Mouse (Mus musculus): ENCODE results near the gene E4f1.

The E4f1 gene

DNA sequence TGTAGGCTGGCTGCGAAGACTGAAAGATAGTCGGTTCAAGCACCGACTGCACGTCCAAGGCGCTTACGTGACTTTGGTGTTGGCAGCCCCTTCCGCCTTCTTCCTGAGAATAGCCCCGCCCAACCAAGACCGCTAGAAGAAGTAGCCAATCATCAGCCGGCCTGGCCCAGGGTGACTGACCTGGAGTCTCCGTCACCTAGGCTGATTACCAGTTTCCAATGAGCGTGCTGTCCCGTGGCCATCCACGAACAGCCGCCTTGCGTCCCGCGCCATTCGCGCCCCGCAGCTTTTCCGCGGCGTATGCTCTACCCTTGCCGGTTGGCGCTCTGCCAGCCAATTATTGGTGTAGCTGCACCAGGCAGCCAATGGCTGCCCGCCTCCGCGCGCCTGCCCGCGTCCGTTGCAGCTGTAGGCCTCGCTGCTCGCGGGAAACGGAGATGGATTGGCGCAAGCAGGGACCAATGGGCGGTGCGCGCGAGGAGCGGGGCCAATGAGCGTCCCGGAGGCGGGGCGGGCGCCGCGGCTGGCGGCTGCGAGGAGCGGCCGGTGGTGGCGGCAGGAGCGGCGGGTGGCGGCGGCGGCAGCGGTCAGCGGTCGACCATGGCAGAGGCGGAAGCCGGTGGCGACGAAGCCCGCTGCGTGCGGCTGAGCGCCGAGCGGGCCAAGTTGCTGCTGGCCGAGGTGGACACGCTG lies at the start of gene E4f1, which contains the start of gene Pgp:
TSS of gene E4f1 (minus strand) at position 404 of the 693 bp plus-strand sequence.
TSS of gene Pgp (plus strand) at position 483 of the 693 bp plus-strand sequence.
- peak; percentile 100 for DNase-seq (ENCODE audit: extremely low read depth, insufficient read length, low spot score)

DNA sequence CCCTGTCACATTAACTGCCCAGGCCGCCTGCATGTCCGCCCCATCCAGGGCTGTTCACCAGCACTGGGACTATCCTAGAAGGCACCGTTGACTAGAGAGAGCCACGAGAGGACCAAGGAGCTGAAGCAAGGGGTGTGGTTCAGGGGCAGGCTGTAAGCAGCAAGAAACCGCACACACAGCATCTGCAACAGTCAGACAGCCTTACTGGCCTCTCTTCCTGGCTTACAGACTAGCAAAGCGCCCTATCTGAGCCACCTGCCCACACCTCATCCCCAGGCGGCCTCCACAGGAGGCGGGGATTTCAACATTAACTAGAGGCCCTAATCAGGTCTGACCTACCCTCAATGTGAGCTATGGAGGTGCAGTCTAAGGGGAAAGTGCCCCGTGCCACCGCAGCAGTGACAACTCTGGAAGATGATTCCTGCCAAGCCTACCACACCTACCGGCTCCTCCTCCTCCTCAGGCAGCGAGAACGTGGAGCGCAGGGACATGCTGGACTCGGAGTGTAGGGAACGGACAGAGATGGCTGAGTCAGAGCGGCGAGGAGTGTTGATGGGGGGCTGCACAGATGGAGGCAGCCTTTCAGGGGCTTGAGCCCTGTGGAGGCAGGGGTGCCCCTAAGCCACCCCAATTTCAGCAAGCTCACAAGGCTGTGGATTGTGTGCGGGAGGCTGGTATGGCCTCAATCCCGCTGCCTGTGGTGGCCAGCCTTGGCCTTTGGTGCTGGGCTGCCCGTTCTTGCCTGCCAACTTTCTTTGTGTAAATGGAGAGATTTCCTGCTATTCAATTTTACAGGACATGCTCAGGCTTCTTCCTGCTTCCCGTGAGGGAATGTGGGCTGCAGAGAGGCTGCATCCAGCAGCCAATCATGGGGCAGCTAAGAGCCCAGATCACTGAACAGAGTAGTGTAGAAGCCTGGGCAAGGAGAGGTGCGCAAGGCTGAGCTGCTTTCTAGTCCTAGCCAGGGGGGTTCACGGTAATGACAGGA lies 44.5 kb upstream of the E4f1 start:
- DNase-seq (ENCODE audit: extremely low read depth, insufficient read length, low spot score) = no peak

DNA sequence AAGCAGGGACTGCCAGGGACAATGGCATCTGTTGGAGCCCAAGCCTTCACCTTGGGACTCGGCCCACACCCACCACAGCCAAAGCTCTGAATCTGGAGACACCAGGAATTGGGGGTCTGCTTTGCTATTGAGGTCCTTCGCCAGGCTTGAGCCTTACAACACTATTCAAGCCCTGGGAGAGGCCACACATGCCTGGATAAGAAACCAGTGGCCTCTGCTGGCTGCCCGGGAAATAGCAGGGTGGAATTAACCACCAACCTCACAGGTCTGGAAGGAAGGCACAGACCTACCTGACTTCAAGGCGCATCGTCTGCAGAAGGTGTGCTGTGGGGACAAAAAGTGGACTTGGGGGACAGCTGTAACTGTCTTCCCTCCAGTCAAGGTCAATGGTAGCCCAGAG lies 43.5 kb upstream of the E4f1 start:
- no peak for DNase-seq (ENCODE audit: extremely low read depth, insufficient read length, low spot score)

DNA sequence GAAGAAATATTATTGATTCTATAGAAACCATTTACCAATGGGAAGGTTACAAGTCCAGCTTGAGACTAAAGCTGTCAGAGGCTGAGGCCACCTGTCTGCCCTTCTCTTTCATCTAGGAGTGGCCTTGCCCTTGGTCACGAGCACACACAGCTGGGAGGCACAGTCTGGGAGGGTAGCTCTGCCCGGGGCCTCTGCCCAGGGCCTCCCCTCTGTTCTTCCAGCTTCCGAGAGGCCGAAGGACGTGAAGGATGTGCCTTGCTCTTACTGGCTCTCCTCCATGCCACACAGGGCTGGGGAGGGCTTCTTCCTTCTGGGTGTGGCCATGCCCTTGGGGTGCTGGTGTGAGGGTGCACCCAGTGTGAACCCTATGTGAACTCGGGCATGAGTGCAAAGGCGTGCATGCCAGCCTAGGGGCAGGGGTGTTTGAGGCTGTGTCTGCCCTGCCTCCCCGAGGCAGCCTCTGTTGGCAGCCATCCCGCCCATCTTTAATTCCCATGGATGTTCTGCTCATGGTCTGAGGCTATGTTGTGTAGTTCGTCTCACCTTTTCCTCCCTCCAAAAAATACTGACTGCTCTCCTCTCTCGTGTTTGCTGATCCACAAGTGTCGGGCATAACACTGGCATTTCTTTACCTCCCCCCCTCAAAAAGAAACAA lies 37.8 kb upstream of the E4f1 start:
- no peak for DNase-seq (ENCODE audit: extremely low read depth, insufficient read length, low spot score)

DNA sequence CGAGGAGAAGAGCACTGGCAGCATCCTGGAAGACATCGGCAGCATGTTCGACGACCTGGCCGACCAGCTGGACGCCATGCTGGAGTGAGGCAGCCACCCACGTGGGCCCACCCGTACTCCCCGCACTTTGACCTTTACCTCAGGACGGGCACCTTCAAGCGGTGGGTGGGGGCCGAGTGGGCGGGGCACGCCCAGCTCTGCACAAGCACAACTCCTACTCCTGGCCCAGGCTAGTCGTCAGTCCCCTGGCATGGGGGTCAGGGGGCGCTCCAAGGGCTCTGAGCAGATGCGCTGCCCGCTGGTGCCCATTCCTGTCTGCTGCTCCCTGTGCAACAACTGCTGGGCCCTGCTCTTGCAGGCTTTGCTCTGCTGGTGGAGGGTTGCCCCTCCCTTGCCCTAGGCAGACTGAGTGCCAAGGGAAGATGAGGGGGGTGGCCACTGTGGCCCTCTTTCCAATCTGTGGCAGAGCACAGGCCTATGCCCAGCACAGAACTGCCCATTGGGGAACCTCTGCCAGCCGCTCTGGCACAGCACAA lies 37.1 kb upstream of the E4f1 start:
- no peak for DNase-seq (ENCODE audit: extremely low read depth, insufficient read length, low spot score)

DNA sequence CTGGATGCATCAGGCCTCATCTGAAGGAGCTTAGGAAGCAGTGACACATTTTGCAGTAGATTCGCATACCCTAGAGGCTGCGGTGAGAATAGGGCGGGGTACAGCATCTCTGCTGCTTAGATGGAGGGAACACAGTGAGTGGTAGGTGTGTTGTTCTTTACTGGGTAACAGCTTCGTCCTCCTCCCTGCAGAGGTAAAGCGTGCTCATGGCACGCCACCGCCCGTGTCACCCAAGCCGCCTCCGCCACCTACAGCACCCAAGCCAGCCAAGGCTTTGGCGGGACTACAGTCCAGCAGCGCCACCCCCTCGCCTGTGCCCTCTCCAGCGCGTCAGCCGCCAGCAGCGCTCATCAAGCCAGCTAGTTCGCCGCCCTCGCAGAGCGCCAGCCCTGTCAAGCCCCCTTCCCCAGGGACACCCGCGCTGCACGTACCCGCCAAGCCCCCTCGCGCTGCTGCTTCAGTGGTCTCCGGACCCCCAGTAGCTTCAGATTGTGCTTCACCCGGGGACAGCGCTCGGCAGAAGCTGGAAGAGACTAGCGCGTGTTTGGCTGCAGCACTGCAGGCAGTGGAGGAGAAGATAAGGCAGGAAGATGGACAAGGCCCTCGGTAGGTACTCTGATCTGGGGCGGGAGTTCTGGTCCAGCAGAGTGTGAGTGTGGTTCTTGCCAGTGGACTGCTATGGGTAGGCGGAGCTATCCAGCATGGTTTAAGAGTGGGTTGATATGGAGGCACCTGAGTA lies 36.4 kb upstream of the E4f1 start:
- no peak for DNase-seq (ENCODE audit: extremely low read depth, insufficient read length, low spot score)

DNA sequence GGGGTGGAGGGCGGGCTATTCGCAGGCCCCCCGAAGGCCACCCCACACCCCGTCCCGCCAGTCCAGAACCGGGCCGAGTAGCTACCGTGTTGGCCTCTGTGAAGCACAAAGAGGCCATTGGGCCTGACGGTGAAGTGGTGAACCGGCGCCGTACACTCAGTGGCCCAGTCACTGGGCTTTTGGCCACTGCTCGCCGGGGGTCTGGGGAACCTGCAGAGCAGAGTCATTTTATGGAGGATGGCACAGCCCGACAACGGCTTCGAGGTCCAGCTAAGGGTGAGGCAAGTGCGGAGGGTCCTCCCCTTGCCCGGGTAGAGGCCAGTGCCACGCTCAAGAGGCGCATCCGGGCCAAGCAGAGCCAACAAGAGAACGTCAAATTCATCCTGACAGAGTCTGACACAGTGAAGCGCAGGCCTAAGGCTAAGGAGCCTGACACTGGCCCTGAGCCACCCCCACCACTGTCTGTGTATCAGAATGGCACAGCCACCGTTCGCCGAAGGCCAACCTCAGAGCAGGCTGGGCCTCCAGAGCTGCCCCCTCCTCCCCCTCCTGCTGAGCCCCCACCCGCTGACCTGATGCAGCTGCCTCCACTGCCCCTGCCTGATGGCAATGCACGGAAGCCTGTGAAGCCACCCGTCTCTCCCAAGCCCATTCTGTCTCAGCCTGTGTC lies 35.3 kb upstream of the E4f1 start:
- no peak for DNase-seq (ENCODE audit: extremely low read depth, insufficient read length, low spot score)

DNA sequence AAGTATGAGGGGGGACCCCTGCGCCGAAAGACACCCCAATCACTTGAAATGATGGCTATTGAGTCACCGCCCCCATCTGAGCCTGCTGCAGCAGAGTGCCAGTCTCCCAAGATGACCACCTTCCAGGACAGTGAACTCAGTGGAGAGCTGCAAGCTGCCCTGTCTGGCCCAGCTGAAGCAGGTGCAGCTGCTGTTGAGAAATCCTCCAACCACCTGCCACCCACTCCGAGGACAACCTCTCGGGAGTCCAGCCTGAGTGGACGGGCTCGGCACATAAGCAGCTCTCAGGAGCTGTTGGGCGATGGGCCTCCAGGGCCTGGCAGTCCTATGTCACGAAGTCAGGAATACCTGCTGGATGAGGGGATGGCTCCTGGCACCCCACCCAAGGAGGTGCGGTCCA lies 34.0 kb upstream of the E4f1 start:
- no peak for DNase-seq (ENCODE audit: extremely low read depth, insufficient read length, low spot score)

DNA sequence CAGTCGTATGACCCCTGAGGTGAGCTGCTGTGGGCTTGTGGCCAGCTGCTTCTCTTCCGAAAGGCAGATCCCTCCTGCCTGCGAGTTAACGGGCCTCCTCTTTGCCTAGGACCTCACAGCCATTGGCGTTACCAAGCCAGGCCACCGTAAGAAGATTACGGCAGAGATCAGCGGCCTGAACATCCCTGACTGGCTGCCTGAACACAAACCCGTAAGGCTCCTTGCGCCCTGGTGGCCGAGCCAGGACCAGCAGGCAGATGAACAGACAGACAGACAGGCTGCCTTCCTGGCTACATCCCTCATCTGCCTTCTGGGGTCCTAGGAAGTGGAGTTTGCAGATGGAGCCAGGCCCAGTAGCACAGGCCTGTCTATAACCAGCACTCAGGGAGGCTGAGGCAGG lies 32.1 kb upstream of the E4f1 start:
- no peak for DNase-seq (ENCODE audit: extremely low read depth, insufficient read length, low spot score)

DNA sequence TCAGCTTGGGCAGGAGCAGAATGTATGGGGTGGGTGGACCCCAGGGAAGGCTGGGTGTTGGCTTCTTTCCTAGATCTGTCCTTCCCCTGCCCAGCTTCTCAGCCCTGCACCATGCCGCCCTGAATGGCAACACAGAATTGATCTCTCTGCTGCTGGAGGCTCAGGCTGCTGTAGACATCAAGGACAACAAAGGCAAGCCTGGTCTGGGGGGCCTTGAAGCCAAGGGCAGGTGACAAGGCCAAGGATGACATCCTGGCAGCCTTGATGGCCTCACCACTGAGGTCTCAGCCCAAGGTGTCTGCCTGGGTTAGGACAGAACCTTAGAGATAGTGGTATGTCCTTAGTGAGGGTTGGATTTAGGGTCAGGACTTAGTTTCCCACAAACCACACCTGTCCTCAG lies 25.9 kb upstream of the E4f1 start:
- DNase-seq (ENCODE audit: extremely low read depth, insufficient read length, low spot score) = no peak

DNA sequence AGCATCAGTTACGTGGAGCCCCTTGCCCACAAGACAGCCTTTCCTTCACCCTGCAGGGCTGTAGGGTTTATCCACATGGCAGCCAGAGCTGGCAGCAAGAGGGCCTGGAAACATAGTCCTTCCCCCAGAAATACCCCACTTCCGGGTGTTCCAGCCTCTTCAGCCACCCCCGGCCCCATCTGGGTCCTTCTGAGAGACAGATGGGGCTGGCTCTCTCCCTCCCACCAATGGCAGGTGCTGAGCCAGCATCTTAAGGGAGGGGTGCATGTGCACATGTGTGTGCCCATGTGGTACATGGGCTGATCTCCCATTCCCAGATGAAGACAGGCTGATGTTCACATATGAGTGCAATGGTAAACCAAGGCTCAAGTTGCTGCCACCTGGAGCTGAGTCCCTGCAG lies 25.3 kb upstream of the E4f1 start:
- DNase-seq (ENCODE audit: extremely low read depth, insufficient read length, low spot score) = no peak

DNA sequence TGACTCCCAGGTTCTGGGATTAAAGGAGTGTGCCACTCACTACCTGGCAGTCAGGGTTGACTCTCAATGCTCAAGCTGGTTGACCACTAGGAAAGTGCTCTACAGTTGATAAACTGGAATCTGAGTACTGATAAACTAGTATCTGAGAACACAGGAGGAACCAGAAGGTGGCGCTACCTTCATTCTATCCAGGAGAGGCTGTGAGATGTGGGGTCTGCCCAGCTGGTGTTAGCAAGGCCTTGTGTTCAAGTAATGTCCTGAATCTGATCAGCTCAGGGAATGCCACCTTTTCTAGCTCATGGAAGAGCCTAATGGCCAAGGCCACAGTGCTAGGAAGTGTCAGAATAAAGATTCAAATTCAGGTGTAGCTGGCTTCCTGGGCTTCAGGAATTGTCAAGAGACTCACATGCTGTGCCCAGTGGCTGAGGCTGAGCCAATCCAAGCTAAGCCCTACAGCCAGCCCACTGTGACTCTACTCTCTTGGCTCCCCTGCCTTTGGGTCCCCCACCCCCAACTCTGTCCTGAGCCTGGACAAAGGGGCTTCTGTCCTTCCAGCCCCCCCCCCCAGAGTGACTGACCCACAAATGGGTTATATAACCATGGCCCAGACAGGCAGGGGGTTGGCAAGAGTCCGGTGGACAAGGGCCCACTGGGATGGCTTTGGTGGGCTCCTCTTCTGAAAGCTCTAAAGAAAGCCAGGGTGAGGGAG lies 24.7 kb upstream of the E4f1 start:
- DNase-seq (ENCODE audit: extremely low read depth, insufficient read length, low spot score) = no peak

DNA sequence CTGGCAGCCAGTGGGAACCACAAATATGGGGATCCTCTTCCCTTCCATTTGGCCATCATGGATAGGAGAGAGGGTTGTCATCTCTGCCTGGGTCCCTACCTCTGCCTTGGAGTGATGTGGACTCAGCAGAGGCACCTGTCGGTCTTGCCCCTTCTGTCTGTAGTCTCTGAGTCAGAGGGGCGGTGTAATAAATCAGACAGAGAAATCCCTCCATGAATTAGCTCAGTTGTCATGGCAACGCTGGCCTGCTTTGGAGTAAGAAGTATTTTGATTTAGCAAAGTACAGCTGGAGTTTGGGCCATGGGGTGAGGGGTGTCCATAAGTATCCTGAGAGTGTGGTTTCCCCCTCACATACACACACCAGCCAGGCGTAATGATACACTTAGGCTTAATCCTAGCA lies 20.3 kb upstream of the E4f1 start:
- no peak for DNase-seq (ENCODE audit: extremely low read depth, insufficient read length, low spot score)

DNA sequence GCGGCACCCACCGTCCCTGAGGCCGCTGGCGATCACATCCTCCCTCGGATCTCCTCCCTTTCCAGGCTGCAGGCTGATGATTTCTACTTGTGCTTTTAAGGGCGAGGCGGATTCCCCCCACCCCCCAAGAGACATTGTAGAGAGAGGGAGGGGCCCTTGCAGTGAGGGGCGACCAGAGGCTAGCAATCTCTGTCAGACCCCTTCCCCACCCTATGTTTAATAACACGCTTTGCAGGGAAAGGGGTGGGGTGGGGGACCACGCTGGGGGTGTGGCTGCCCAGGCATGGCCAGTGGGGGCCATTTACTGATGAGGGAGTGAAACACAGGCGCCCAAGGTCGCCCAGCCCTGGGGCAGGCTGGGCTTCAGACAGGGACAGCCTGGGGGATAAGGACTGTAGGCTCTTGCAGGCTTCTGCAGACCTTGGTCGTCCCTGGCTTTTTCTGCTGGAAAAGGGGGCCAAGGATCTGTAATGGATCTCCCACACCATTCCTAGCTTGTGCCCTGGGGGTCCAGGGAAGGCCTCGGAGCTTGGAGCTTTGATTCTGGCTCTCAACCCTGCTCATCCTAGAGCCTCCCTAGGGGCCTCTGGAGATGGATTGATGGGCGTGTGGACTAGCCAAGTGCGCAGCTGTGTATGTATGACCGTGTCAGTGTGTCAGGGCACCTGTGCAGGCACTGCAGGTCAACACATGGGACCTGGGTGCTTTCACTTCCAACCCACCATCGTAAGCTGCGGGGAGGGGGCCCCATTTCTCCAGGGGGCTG lies 19.3 kb upstream of the E4f1 start:
- DNase-seq (ENCODE audit: extremely low read depth, insufficient read length, low spot score) = no peak

DNA sequence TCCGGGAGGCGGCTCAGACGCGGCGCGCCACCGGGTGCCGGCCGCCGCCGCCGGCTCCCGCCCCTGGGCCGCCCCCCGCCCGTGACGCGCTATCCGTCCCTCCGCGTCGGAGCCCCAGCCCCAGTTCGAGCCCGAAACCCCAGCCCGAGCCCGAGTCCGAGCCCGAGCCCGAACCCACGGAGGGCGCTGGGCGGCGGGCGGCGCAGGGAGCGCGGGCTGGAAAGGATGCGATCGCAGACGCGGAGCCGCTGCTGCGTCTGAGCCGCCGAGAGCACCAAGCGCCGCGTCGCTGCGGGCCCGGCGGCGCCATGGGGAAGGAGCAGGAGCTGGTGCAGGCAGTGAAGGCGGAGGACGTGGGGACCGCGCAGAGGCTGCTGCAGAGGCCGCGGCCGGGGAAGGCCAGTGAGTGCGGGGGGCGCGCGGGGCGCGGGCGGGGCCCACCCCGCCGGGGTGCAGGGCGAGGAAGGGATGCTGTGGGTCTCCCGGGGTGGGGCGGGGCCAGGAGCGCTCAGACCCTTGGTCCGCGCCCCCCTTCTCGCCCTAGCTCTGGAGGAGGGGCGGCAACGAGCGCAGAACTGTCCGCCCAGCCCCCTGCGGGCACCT lies 18.6 kb upstream of the E4f1 start:
- no peak for DNase-seq (ENCODE audit: extremely low read depth, insufficient read length, low spot score)

DNA sequence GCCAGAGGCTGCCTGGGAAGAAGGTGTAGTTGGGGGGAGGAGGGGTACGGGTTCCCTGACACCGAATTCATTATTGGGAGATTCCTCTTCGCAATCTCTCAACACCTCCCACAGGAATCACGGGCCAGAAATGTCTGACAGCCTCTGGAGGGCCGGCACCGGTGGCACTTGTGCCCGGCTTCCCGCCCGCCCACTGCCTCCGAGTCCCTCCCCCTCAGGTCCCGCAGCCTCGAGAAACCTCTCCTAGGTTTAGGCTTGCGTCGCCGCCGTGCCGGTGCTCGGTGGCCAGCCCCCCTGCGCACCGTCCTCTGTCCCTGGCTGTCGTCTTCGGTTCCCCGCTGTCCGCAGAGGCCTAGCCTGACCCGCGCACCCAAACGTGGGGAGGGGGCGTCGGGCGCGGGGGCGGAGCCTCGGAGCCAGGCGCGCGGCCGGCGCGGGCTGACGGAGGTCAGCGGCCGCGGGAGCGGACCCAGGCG lies 18.1 kb upstream of the E4f1 start, which contains the start of gene Caskin1:
TSS of gene Caskin1 (plus strand) at position 416 of the 476 bp plus-strand sequence.
- DNase-seq (ENCODE audit: extremely low read depth, insufficient read length, low spot score) = no peak

DNA sequence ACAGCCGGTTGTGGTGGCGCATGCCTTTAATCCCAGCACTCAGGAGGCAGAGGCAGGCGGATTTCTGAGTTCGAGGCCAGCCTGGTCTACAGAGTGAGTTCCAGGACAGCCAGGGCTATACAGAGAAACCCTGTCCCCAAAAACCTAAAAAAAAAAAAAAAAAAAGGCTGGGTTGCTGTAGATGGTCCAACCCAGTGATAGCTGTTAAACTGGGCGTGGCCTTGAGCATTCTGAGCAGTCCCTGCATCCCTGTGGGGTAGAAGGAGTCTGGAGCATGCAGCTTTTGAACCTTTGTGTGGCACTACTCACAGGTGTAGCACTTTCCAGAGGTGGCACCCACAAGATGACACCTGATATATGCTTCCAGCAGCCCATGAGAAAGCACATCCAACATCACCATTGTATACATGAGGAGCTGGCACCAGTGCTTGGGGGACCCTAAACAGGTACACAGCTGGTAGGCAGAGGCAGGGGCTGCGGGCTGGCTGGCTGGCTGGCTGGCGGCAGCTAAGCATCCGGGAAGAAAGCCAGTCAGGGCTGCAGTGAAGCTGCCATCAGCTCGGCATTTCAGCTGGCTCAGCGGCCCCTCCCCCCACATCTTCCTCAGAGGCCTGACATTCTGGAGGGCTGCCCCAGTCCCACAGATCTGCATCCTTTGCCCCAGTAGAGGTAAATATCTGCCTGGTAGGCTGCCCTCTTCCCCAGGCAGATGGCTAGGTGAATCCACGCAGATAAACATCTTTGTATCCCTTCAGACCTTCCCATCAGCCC lies 15.2 kb upstream of the E4f1 start:
- no peak for DNase-seq (ENCODE audit: extremely low read depth, insufficient read length, low spot score)
